Mouse (Mus musculus): Measurements from ENCODE around the gene Gm9195. TPM values are rescaled to one million over a fixed set of nuclear protein-coding genes. Genes with fewer than 3 reads are reported as not detected.

Gm9195 gene
- not detected for total RNA-seq (2023)

GRCm38 (mm10) chr14:72491738-72492137, at the start of gene Gm9195:
TSS of gene Gm9195 (minus strand) at chr14:72491838.

Other genes starting within 250 kb of the Gm9195 start
- 10 to 100 TPM; 52.8 to 53.3 TPM for gene Fndc3a, start 218.2 kb upstream of the Gm9195 start, total RNA-seq (2023)